Mouse (Mus musculus): ENCODE data around the gene Entpd8. TPM values are rescaled to one million over a fixed set of nuclear protein-coding genes. Genes with fewer than 3 reads are reported as not detected.
A peak's percentile ranks its signal among the peaks of the same experiment; 100 is the strongest.

Entpd8 gene
- polyA plus RNA-seq, 1 experiment from 2014 or later: not detected

GRCm38 (mm10) chr2:25106045-25106444 is 25.9 kb downstream of the Entpd8 start:
- no peak overlapping the region for H3K27ac ChIP-seq (ENCODE audit: low read length)
- no peaks in the 10 kb centered on the region for H3K27me3 ChIP-seq (ENCODE audit: control insufficient read depth, insufficient read depth, low read depth, low read length)
- no peak overlapping the region for H3K4me3 ChIP-seq (ENCODE audit: low read depth, low read length)
- 86% methylated on average over 3 of the region's 3 CpGs for WGBS
- no peaks in the 10 kb centered on the region for H3K9me3 ChIP-seq (replicated peaks; ENCODE audit: control insufficient read depth, low read length, poor library complexity, severe bottlenecking)
- H3K4me2 ChIP-seq (ENCODE audit: low read length): no peak overlapping the region
- H3K4me1 ChIP-seq (ENCODE audit: control insufficient read depth, insufficient read depth, low read length): no peaks in the 10 kb centered on the region
- H3K36me3 ChIP-seq (ENCODE audit: control insufficient read depth, insufficient read depth, low read length): no peaks in the 10 kb centered on the region
- ATAC-seq: no peak
- H3K9ac ChIP-seq (ENCODE audit: low read depth, low read length): no peak overlapping the region

- no peak overlapping the region for H3K27ac ChIP-seq (ENCODE audit: low read length)
- no peaks in the 10 kb centered on the region for H3K36me3 ChIP-seq (ENCODE audit: control insufficient read depth, insufficient read depth, low read length)
- H3K4me1 ChIP-seq (ENCODE audit: control insufficient read depth, insufficient read depth, low read length): no peaks in the 10 kb centered on the region
- H3K27me3 ChIP-seq (ENCODE audit: control insufficient read depth, insufficient read depth, low read depth, low read length): no peaks in the 10 kb centered on the region
- ATAC-seq: no peak; the same call in 1 of the 2 replicates
- H3K4me2 ChIP-seq (ENCODE audit: low read length): no peak overlapping the region
- no peak overlapping the region for H3K9ac ChIP-seq (ENCODE audit: low read depth, low read length)
- H3K4me3 ChIP-seq (ENCODE audit: low read depth, low read length): no peak overlapping the region
- H3K9me3 ChIP-seq (replicated peaks; ENCODE audit: control insufficient read depth, low read length, poor library complexity, severe bottlenecking): no peaks in the 10 kb centered on the region
These were observed 29.4 kb downstream of the Entpd8 start for GRCm38 (mm10) chr2:25109487-25109886.

GRCm38 (mm10) chr2:25110505-25111183 is 30.5 kb downstream of the Entpd8 start:
- Histone ChIP-seq H3K27ac (ENCODE audit: low read length) (0 out of 2 replicates have a peak overlapping the region, but pooled peaks have one; percentile 26), H3K27me3 (ENCODE audit: control insufficient read depth, insufficient read depth, low read depth, low read length) (no peaks in the 10 kb centered on the region), H3K4me1 (ENCODE audit: control insufficient read depth, insufficient read depth, low read length) (no peaks in the 10 kb centered on the region), H3K9ac (ENCODE audit: low read depth, low read length) (no peak overlapping the region), H3K4me2 (ENCODE audit: low read length) (no peak overlapping the region), H3K9me3 (replicated peaks; ENCODE audit: control insufficient read depth, low read length, poor library complexity, severe bottlenecking) (no peaks in the 10 kb centered on the region), H3K4me3 (ENCODE audit: low read depth, low read length) (no peak overlapping the region), H3K36me3 (ENCODE audit: control insufficient read depth, insufficient read depth, low read length) (no peaks in the 10 kb centered on the region)
- no peak for ATAC-seq

- H3K27ac ChIP-seq (ENCODE audit: low read length): 0 out of 2 replicates have a peak overlapping the region, but pooled peaks have one; percentile 26
- no peak overlapping the region for H3K9ac ChIP-seq (ENCODE audit: low read depth, low read length)
- no peaks in the 10 kb centered on the region for H3K9me3 ChIP-seq (replicated peaks; ENCODE audit: control insufficient read depth, low read length, poor library complexity, severe bottlenecking)
- no peaks in the 10 kb centered on the region for H3K4me1 ChIP-seq (ENCODE audit: control insufficient read depth, insufficient read depth, low read length)
- no peaks in the 10 kb centered on the region for H3K27me3 ChIP-seq (ENCODE audit: control insufficient read depth, insufficient read depth, low read depth, low read length)
- H3K4me3 ChIP-seq (ENCODE audit: low read depth, low read length): no peak overlapping the region
- no peaks in the 10 kb centered on the region for H3K36me3 ChIP-seq (ENCODE audit: control insufficient read depth, insufficient read depth, low read length)
- WGBS: 58% methylated on average over 9 of the region's 9 CpGs
- H3K4me2 ChIP-seq (ENCODE audit: low read length): no peak overlapping the region
- ATAC-seq: no peak
These were observed 31.2 kb downstream of the Entpd8 start for GRCm38 (mm10) chr2:25111184-25111791.

GRCm38 (mm10) chr2:25114308-25114707 is 34.2 kb downstream of the Entpd8 start:
- no peak for ATAC-seq
- Histone ChIP-seq H3K36me3 (ENCODE audit: control insufficient read depth, insufficient read depth, low read length) (no peaks in the 10 kb centered on the region), H3K9me3 (replicated peaks; ENCODE audit: control insufficient read depth, low read length, poor library complexity, severe bottlenecking) (no peaks in the 10 kb centered on the region), H3K27ac (ENCODE audit: low read length) (no peak overlapping the region), H3K9ac (ENCODE audit: low read depth, low read length) (no peak overlapping the region), H3K4me2 (ENCODE audit: low read length) (no peak overlapping the region), H3K4me3 (ENCODE audit: low read depth, low read length) (no peak overlapping the region), H3K27me3 (ENCODE audit: control insufficient read depth, insufficient read depth, low read depth, low read length) (no peaks in the 10 kb centered on the region), H3K4me1 (ENCODE audit: control insufficient read depth, insufficient read depth, low read length) (no peaks in the 10 kb centered on the region)
- 88% methylated on average over 2 of the region's 2 CpGs for WGBS

- H3K9ac ChIP-seq (ENCODE audit: low read depth, low read length): no peak overlapping the region
- no peak overlapping the region for H3K4me3 ChIP-seq (ENCODE audit: low read depth, low read length)
- H3K4me2 ChIP-seq (ENCODE audit: low read length): no peak overlapping the region
- H3K36me3 ChIP-seq (ENCODE audit: control insufficient read depth, insufficient read depth, low read length): no peaks in the 10 kb centered on the region
- no peaks in the 10 kb centered on the region for H3K9me3 ChIP-seq (replicated peaks; ENCODE audit: control insufficient read depth, low read length, poor library complexity, severe bottlenecking)
- no peak overlapping the region for H3K27ac ChIP-seq (ENCODE audit: low read length)
- no peak for ATAC-seq
- H3K4me1 ChIP-seq (ENCODE audit: control insufficient read depth, insufficient read depth, low read length): no peaks in the 10 kb centered on the region
- WGBS: 46% methylated on average over 2 of the region's 2 CpGs
- H3K27me3 ChIP-seq (ENCODE audit: control insufficient read depth, insufficient read depth, low read depth, low read length): no peaks in the 10 kb centered on the region
These were observed 35.3 kb downstream of the Entpd8 start for GRCm38 (mm10) chr2:25115442-25115841.

- no peaks in the 10 kb centered on the region for H3K9me3 ChIP-seq (replicated peaks; ENCODE audit: control insufficient read depth, low read length, poor library complexity, severe bottlenecking)
- H3K9ac ChIP-seq (ENCODE audit: low read depth, low read length): no peak overlapping the region
- 81% methylated on average over 7 of the region's 7 CpGs for WGBS
- H3K27ac ChIP-seq (ENCODE audit: low read length): no peak overlapping the region
- no peaks in the 10 kb centered on the region for H3K36me3 ChIP-seq (ENCODE audit: control insufficient read depth, insufficient read depth, low read length)
- H3K4me2 ChIP-seq (ENCODE audit: low read length): no peak overlapping the region
- no peak for ATAC-seq
- H3K27me3 ChIP-seq (ENCODE audit: control insufficient read depth, insufficient read depth, low read depth, low read length): no peaks in the 10 kb centered on the region
- H3K4me1 ChIP-seq (ENCODE audit: control insufficient read depth, insufficient read depth, low read length): peaks cover 4% of the 10 kb centered on the region; the same call in 1 of the 2 replicates
- no peak overlapping the region for H3K4me3 ChIP-seq (ENCODE audit: low read depth, low read length)
These were observed 40.9 kb downstream of the Entpd8 start for GRCm38 (mm10) chr2:25120963-25121362.

- Histone ChIP-seq H3K9ac (ENCODE audit: low read depth, low read length) (no peak overlapping the region), H3K27me3 (ENCODE audit: control insufficient read depth, insufficient read depth, low read depth, low read length) (no peaks in the 10 kb centered on the region), H3K4me3 (ENCODE audit: low read depth, low read length) (no peak overlapping the region), H3K36me3 (ENCODE audit: control insufficient read depth, insufficient read depth, low read length) (no peaks in the 10 kb centered on the region), H3K27ac (ENCODE audit: low read length) (no peak overlapping the region), H3K9me3 (replicated peaks; ENCODE audit: control insufficient read depth, low read length, poor library complexity, severe bottlenecking) (no peaks in the 10 kb centered on the region), H3K4me1 (ENCODE audit: control insufficient read depth, insufficient read depth, low read length) (peaks cover 9% of the 10 kb centered on the region; the same call in 1 of the 2 replicates), H3K4me2 (ENCODE audit: low read length) (no peak overlapping the region)
- WGBS: 78% methylated on average over 2 of the region's 2 CpGs
- no peak for ATAC-seq
These were observed 42.6 kb downstream of the Entpd8 start for GRCm38 (mm10) chr2:25122666-25123065.

GRCm38 (mm10) chr2:25123527-25123926 is 43.4 kb downstream of the Entpd8 start:
- Histone ChIP-seq H3K36me3 (ENCODE audit: control insufficient read depth, insufficient read depth, low read length) (no peaks in the 10 kb centered on the region), H3K4me3 (ENCODE audit: low read depth, low read length) (no peak overlapping the region), H3K27ac (ENCODE audit: low read length) (no peak overlapping the region), H3K9me3 (replicated peaks; ENCODE audit: control insufficient read depth, low read length, poor library complexity, severe bottlenecking) (no peaks in the 10 kb centered on the region), H3K27me3 (ENCODE audit: control insufficient read depth, insufficient read depth, low read depth, low read length) (no peaks in the 10 kb centered on the region), H3K9ac (ENCODE audit: low read depth, low read length) (no peak overlapping the region), H3K4me2 (ENCODE audit: low read length) (no peak overlapping the region), H3K4me1 (ENCODE audit: control insufficient read depth, insufficient read depth, low read length) (peaks cover 12% of the 10 kb centered on the region; the same call in 1 of the 2 replicates)
- ATAC-seq: no peak
- WGBS: 93% methylated on average over 5 of the region's 5 CpGs
